Mouse (Mus musculus): ENCODE data around the gene Kncn.

DNA sequence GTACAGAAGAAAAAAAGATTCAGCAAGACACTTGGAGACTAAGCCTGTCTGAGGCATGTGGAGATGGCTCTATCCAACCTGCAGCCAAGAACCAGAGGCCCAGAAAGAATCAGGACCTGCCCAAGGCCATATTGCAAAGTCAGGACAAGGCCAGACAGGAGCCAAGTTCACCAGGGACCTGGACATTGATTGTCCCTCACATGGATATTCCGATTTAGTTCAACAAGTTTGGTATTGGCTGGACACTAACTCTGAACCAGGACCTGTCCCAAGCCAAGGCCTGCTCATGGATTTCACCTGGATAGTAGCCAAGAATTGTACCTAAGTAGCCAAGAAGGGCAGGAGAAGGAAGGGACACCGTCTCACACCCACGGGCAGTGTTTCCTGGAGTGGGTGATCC, 22.6 kb downstream of the Kncn start:
- no peak for TF ChIP-seq CTCF (IDR thresholded peaks at IDR 0.05; ENCODE audit: borderline replicate concordance, insufficient read depth, low read length)
- no peak for TF ChIP-seq POLR2A (IDR thresholded peaks at IDR 0.05; ENCODE audit: low read depth, low read length)

Data from embryonic fibroblast, embryonic 13.5 days (primary cell).